Mouse (Mus musculus): Measurements from ENCODE around the gene Skor1. TPM values are rescaled to one million over a fixed set of nuclear protein-coding genes. Genes with fewer than 3 reads are reported as not detected.

Gene Skor1
- 0.06 and 0.10 TPM in 2 replicates for polyA plus RNA-seq (2016; fragmentation: Nextera tagmentation; extraction: Ambion mirVana)

DNA sequence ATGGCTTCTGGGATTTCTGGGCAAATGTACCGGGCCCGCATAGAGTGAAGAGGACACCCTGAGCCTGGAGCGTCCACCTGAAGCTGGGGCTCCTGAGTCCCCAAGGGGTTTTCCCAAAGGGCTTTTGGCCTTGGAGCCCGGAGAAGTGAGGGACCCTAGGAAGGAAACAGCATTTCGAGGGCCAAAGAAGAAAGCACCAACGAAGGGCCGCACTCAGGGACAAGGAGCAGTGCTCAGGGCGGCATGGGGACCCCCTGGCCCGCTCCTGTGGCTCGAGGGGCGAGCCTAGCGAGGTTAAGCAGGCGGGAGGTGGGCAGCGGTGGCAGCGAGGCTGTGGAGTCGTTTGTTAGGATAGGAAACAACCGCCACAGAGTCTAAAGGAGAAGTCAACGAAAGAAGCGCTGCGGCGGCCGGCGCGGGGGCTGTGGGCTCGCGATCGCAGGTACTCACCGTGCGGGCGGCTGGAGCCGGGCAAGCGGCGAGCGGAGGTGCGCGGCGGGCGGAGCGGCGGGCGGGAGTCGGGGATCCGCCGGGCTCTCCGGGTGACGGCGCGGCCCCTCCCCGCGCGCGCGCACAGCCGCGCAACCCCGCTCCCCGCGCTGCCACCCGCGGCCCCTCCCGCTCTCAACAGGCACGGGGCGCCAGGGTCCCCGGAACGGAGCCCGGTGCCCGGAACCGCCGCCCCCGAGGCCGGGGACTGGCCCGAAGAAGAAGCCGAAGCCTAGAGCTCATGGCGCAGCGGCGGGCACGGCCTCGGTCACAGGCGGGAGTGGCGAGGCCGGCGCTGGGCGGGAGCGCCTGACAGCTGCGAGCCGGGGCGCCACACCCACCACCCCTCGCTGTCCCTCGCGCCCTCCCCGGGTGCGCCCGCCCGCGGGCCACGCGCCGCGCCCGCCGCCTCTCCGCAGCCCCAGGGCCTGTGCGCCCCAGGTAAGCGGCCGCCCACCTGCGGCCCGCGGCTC is at the start of gene Skor1:
TSS of gene Skor1 (minus strand) at position 552 of the 962 bp plus-strand sequence.
- Histone ChIP-seq H3K27ac (replicated peaks) (no peak within 1 kb of the TSS), H3K27me3 (replicated peaks; ENCODE audit: low read depth, poor library complexity, severe bottlenecking) (peaks cover 100% of the 10 kb centered on the region), H3K9me3 (peaks cover 4% of the 10 kb centered on the region), H3K36me3 (replicated peaks) (no peaks in the 10 kb centered on the region), H3K4me1 (peaks cover 67% of the 10 kb centered on the region), H3K4me3 (peak within 1 kb of the TSS; percentile 60)
- peak; percentile 51 for DNase-seq (ENCODE audit: low spot score)
- under 1% methylated on average over 106 of the region's 108 CpGs for WGBS

DNA sequence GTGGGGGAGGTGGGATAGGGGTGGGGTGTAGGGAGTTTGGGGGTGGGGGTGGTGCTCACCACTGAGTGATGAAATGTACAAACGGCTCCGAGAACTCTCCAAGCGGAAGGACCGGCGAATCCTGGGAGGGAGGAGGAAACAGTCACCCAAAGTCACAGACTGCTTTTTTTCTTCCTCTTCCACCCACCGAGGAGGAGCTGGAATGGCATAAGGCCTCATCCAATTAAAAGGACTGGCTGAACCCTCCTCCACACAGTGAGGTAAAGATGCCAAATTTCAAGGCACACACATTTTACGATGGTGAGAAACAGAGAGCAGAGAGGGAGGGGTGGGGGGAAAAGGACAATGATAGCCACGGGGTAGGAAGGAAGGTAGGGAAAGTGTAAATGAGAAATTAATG is 48.5 kb upstream of the Skor1 start:
- Histone ChIP-seq H3K9me3 (no peaks in the 10 kb centered on the region), H3K36me3 (replicated peaks) (peaks cover 25% of the 10 kb centered on the region), H3K4me3 (peak overlapping the region; percentile 32), H3K27ac (replicated peaks) (peak overlapping the region; percentile 32; the same call in 1 of the 2 replicates), H3K4me1 (peaks cover 56% of the 10 kb centered on the region), H3K27me3 (replicated peaks; ENCODE audit: low read depth, poor library complexity, severe bottlenecking) (no peaks in the 10 kb centered on the region)
- peak; percentile 42 for DNase-seq (ENCODE audit: low spot score)
- WGBS, result 9% methylated on average over 8 of the region's 8 CpGs

DNA sequence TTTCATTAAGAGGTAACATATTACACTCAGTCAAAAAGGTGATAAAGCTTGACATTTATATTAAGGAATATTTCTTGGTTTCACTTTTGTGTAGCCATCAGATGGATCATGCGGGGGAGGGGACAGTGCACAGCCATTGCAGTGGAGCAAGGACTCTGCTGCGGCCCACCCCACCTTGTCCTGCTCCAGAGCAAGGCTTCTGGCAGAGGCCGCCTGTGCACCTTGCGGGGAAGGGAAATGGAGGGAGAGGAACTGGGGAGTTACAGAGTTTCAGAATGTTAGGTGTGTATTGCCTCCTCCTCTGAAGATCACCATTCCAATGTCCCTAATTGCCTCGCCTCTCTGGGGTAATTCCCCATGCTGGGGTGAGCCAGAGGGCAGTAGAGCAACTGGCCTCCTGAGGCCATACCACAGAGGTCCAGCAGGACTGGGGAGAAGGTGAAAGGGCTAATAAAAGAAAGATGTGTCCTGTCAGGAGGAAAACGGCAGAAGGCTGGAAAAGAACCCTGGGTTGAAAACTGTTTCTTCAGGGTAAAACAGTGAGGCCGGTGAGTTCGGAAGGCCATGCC is 47.4 kb upstream of the Skor1 start:
- 27% methylated on average over 8 of the region's 8 CpGs for WGBS
- Histone ChIP-seq H3K27ac (replicated peaks) (peak overlapping the region; percentile 54), H3K4me1 (peaks cover 56% of the 10 kb centered on the region), H3K9me3 (no peaks in the 10 kb centered on the region), H3K4me3 (no peak overlapping the region), H3K36me3 (replicated peaks) (peaks cover 14% of the 10 kb centered on the region), H3K27me3 (replicated peaks; ENCODE audit: low read depth, poor library complexity, severe bottlenecking) (no peaks in the 10 kb centered on the region)
- DNase-seq (ENCODE audit: low spot score), result peak; percentile 48

DNA sequence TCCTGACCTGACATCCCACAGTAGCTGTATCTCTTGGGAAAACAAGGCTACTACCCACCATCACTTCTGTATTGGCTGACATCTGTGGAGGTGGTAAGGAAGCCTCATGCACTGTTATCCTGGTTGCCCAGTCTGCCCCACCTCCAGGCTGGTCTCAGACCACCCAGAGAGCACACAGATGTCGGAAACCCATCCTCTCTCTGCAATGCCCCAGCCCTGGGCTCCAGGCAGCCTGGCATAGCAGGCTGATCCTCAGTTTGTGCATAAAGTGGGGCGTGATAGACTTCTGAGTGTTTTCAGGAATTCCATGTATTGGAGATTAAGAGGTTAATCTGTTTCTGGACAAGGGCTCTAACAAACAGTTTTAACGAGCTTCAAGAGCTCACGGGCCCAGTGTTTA is 46.8 kb upstream of the Skor1 start:
- H3K27me3 ChIP-seq (replicated peaks; ENCODE audit: low read depth, poor library complexity, severe bottlenecking), result no peaks in the 10 kb centered on the region
- no peak overlapping the region for H3K4me3 ChIP-seq
- 29% methylated on average over 4 of the region's 4 CpGs for WGBS
- no peak for DNase-seq (ENCODE audit: low spot score)
- H3K27ac ChIP-seq (replicated peaks), result no peak overlapping the region
- peaks cover 12% of the 10 kb centered on the region for H3K36me3 ChIP-seq (replicated peaks)
- H3K9me3 ChIP-seq, result no peaks in the 10 kb centered on the region
- H3K4me1 ChIP-seq, result peaks cover 56% of the 10 kb centered on the region

DNA sequence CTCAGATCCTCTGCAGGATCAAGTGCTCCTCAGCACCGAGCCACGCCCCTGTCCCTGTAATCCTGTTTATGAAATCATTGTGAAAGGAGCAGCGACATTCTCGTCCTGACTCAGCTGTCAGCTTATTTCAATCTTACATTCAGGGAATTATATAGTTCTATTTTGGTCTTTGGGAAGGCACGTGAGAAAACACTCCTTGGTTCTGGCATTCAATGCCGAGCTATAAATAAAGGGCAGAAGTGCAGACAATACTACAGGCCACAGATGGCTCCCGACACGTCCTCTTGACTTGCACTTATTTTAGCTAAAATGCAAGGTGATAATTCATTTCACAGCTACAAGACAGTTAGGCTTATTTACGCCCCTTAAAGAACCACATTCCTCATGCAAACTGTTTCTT is 46.0 kb upstream of the Skor1 start:
- H3K4me3 ChIP-seq, result no peak overlapping the region
- 0 out of 2 replicates have a peak, but pooled peaks cover 3% of the 10 kb centered on the region for H3K27me3 ChIP-seq (replicated peaks; ENCODE audit: low read depth, poor library complexity, severe bottlenecking)
- no peak overlapping the region for H3K27ac ChIP-seq (replicated peaks)
- 76% methylated on average over 9 of the region's 9 CpGs for WGBS
- H3K36me3 ChIP-seq (replicated peaks), result peaks cover 18% of the 10 kb centered on the region
- no peak for DNase-seq (ENCODE audit: low spot score)
- no peaks in the 10 kb centered on the region for H3K9me3 ChIP-seq
- peaks cover 56% of the 10 kb centered on the region for H3K4me1 ChIP-seq

DNA sequence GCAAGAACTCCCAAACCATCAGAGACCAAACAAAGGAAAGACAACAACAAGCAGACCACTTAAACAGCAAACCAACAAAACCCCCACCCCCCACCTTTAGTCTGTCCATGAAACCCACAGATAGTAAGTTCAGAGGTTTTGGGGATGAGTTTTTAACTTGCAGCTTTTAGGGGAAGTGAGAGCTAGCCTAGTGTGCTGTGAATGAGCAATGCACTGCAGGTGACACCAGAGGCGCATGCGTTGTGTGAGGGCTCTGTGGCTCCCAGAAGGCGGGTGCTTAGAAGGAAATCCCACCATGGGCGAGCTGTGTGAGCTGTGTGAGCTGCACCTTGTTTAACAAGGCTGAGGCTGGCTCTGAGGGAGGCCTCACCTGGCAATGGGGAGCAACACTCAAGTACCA is 44.0 kb upstream of the Skor1 start:
- H3K4me3 ChIP-seq, result no peak overlapping the region
- no peak overlapping the region for H3K27ac ChIP-seq (replicated peaks)
- H3K4me1 ChIP-seq, result peaks cover 58% of the 10 kb centered on the region
- DNase-seq (ENCODE audit: low spot score), result no peak
- H3K27me3 ChIP-seq (replicated peaks; ENCODE audit: low read depth, poor library complexity, severe bottlenecking), result 0 out of 2 replicates have a peak, but pooled peaks cover 4% of the 10 kb centered on the region
- no peaks in the 10 kb centered on the region for H3K9me3 ChIP-seq
- peaks cover 22% of the 10 kb centered on the region for H3K36me3 ChIP-seq (replicated peaks)
- WGBS, result 73% methylated on average over 4 of the region's 4 CpGs

DNA sequence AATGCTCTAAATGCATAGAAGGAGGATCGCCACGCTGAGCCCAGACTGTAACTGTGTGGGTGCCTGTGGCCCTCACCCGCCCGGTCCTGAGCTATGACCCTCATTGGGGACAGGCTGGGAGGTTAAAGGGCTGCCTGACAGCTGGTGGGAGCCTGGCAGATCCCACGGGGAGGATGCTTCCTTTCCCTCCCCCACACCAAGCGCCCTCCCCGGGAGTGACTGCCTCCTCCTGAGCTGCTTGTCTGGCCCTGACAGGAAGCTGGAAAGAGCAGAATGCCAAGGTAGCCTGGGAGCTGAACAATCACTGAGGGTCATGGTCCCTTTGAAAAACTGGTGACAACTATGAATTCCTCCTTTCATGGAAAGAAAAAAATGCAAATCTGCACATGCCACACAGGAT is 38.5 kb upstream of the Skor1 start:
- 15% methylated on average over 7 of the region's 7 CpGs for WGBS
- Histone ChIP-seq H3K4me1 (peaks cover 45% of the 10 kb centered on the region), H3K4me3 (no peak overlapping the region), H3K27ac (replicated peaks) (no peak overlapping the region), H3K27me3 (replicated peaks; ENCODE audit: low read depth, poor library complexity, severe bottlenecking) (peaks cover 51% of the 10 kb centered on the region), H3K36me3 (replicated peaks) (peaks cover 18% of the 10 kb centered on the region), H3K9me3 (no peaks in the 10 kb centered on the region)
- no peak for DNase-seq (ENCODE audit: low spot score)

DNA sequence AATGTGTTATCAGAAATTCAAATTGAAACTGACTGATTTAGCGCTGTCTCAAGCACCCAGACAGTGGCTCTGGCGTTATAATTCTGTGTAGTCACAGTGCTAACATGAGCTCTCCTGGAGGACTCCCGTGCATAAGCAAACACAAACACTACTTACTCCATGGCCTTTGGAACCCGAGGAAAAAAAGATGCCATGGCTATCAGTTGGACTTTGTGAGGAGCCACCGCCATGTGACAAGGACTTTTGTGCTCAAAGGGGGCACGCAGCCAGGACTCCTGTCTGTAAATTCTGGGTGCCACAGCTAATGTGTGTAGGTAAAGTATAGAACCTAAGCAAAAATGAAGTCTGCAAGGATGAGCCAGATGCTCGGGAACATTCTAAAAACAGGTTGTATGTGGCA is 36.5 kb upstream of the Skor1 start:
- no peaks in the 10 kb centered on the region for H3K9me3 ChIP-seq
- WGBS, result 84% methylated on average over 7 of the region's 7 CpGs
- H3K27ac ChIP-seq (replicated peaks), result no peak overlapping the region
- DNase-seq (ENCODE audit: low spot score), result no peak
- H3K4me3 ChIP-seq, result no peak overlapping the region
- H3K36me3 ChIP-seq (replicated peaks), result peaks cover 14% of the 10 kb centered on the region
- peaks cover 65% of the 10 kb centered on the region for H3K27me3 ChIP-seq (replicated peaks; ENCODE audit: low read depth, poor library complexity, severe bottlenecking)
- H3K4me1 ChIP-seq, result peaks cover 58% of the 10 kb centered on the region

DNA sequence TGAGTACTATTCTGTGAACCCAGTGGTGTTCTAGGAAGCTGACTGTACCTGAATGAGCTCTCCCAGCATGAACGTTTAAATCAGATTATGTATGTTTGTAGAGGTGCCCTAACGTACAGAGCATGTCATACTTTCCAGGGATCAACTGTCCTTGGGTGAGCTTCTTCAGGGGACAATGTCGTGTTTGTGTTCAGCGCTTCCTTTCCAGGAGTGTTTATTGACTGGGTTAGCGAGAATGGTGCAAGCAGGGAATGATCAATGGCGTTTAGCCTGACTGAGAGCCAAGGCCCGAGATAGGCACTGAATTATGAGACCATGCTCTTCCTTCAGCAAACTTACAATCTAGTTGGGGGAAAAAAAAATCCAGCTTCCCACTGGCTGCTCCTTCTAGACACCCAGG is 35.1 kb upstream of the Skor1 start:
- H3K4me3 ChIP-seq, result no peak overlapping the region
- H3K27ac ChIP-seq (replicated peaks), result no peak overlapping the region
- DNase-seq (ENCODE audit: low spot score), result no peak
- H3K36me3 ChIP-seq (replicated peaks), result peaks cover 20% of the 10 kb centered on the region
- H3K27me3 ChIP-seq (replicated peaks; ENCODE audit: low read depth, poor library complexity, severe bottlenecking), result peaks cover 75% of the 10 kb centered on the region
- no peaks in the 10 kb centered on the region for H3K9me3 ChIP-seq
- peaks cover 58% of the 10 kb centered on the region for H3K4me1 ChIP-seq
- 63% methylated on average over 7 of the region's 7 CpGs for WGBS

DNA sequence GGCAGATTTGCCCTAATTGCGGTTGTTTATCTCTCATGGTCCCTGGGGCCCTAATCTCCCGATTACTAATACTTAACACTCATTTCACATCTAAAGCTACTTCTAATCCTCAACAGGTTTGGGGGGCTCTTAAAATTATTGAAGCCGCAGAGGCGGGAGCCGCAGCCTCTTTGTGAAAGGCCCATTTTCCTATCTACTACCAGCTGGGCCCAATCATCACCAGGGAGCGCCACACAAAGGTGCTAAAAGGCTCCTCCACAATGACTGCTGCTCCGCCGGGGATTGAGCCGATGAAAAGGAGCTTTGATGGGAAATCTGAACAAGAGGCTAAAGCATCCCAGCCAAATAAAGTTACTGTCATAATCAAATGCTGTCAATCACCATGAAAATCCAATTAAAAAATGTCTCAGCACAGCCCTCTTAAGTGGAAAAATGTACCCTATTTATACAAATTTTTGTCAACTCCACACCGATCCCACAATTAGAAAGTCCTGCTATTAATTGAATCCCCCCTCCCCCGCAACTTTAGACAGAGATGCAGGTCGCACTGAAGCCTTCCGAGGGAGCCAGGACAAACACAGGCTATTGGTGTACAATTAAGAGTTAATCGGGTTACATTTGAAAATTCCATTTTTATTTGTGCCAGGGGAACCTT is 33.7 kb upstream of the Skor1 start:
- Histone ChIP-seq H3K4me1 (peaks cover 46% of the 10 kb centered on the region), H3K27ac (replicated peaks) (0 out of 2 replicates have a peak overlapping the region, but pooled peaks have one; percentile 41), H3K27me3 (replicated peaks; ENCODE audit: low read depth, poor library complexity, severe bottlenecking) (peaks cover 84% of the 10 kb centered on the region), H3K9me3 (no peaks in the 10 kb centered on the region), H3K4me3 (no peak overlapping the region), H3K36me3 (replicated peaks) (peaks cover 21% of the 10 kb centered on the region)
- 13% methylated on average over 14 of the region's 14 CpGs for WGBS
- peak; percentile 50 for DNase-seq (ENCODE audit: low spot score)

DNA sequence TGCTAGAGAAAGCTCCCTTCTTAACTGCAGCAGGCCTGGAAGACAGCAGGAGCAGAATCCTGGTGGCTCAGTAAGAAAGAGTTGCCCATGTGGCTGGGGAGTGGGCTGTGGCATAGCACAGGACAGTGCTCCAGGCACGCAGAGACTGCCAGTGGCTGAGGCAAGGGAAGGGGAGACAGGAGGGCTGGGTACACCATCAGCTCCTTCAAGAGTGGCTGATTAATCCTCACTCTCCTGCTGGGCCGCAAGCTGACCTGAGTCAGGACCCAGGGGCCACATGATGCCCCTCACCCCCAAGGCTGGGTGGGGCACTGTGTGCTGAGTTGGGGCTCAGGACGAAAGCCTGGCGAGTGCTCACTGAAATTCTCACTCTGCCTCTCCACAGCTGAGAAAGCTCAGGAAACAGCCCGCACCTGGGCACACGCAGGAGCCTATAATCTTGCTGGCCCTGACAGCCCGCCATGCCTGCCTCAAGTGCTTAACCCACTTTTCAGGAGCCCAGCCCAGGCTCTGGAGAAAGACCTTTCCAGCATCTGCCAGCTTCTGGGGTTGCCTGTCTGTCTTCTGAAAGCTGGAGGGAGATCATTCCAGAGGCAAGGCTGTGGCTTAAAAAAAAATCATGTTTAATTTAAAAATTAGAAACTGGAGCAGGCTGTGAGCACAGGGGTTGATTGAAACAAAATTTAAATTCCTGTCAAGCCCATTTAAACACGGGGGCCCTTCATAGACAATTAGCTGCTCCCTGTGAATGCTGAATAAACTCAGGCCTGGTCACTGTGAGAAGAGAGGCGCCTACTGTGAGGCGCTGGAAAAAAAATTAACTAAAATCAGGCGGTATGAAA is 32.8 kb upstream of the Skor1 start:
- no peak overlapping the region for H3K4me3 ChIP-seq
- 27% methylated on average over 11 of the region's 11 CpGs for WGBS

DNA sequence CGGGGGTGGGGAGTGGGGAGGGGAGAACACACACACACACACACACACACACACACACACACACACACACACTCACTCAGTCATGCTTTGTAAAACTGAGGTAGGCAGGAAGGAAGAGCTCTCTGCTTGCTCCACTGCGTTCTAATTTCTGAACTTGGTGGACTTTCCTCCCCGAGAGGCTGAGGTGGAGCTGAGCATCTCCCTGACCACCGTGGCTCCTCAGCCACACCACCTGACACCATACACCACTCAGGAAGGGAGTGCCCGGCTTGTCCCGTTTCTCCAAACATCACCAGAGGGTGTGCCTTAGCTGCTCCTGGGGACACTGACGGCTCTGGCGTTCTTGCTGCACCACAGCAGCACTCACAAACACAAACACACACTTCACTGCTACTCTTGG is 29.5 kb upstream of the Skor1 start:
- peaks cover 15% of the 10 kb centered on the region for H3K36me3 ChIP-seq (replicated peaks)
- 86% methylated on average over 8 of the region's 8 CpGs for WGBS
- peaks cover 57% of the 10 kb centered on the region for H3K27me3 ChIP-seq (replicated peaks; ENCODE audit: low read depth, poor library complexity, severe bottlenecking)
- no peak for DNase-seq (ENCODE audit: low spot score)
- H3K4me3 ChIP-seq, result no peak overlapping the region
- H3K9me3 ChIP-seq, result no peaks in the 10 kb centered on the region
- H3K4me1 ChIP-seq, result peaks cover 30% of the 10 kb centered on the region
- no peak overlapping the region for H3K27ac ChIP-seq (replicated peaks)

More for the DNA sequence above, 32.8 kb upstream of the Skor1 start:
- DNase-seq (ENCODE audit: low spot score), result peak; percentile 23
- H3K4me1 ChIP-seq, result peaks cover 43% of the 10 kb centered on the region
- peaks cover 21% of the 10 kb centered on the region for H3K36me3 ChIP-seq (replicated peaks)
- peak overlapping the region; percentile 41 for H3K27ac ChIP-seq (replicated peaks)
- peaks cover 83% of the 10 kb centered on the region for H3K27me3 ChIP-seq (replicated peaks; ENCODE audit: low read depth, poor library complexity, severe bottlenecking)
- H3K9me3 ChIP-seq, result no peaks in the 10 kb centered on the region
